Mouse (Mus musculus) olfactory bulb, adult 2 months (tissue): ENCODE measurements at regions not wholly inside any gene's neighbourhood (a gene's known extent, or its start where the extent isn't known, plus 50 kb on each side); places are given as distances from the start of the nearest gene placed in this dataset.

Experiments
- CTCF ChIP-seq: fragments of 200-500 bp; IDR thresholded peaks from 2 replicates; pipeline ENCODE4 v1.5.1; 2012; ENCODE audit warnings: low read depth, mild to moderate bottlenecking, low read length, moderate library complexity; ENCODE audit not compliant: insufficient read depth
- POLR2A ChIP-seq: fragments of 200-500 bp; IDR thresholded peaks from 2 replicates; pipeline ENCODE4 v1.6.1; 2012; ENCODE audit warnings: mild to moderate bottlenecking, low read depth, low read length, moderate library complexity; ENCODE audit not compliant: insufficient read depth

- TF ChIP-seq CTCF (no peak), POLR2A (no peak)
Observed at GRCm38 (mm10) chr9:94432144-94432747, 105.6 kb downstream of the 1190002N15Rik start.
